Mouse (Mus musculus): Measurements from ENCODE around the gene Clmn. TPM values are rescaled to one million over a fixed set of nuclear protein-coding genes. Genes with fewer than 3 reads are reported as not detected.

Gene Clmn
- polyA plus RNA-seq, 1 experiment from 2014 or later: 1.2 TPM

DNA sequence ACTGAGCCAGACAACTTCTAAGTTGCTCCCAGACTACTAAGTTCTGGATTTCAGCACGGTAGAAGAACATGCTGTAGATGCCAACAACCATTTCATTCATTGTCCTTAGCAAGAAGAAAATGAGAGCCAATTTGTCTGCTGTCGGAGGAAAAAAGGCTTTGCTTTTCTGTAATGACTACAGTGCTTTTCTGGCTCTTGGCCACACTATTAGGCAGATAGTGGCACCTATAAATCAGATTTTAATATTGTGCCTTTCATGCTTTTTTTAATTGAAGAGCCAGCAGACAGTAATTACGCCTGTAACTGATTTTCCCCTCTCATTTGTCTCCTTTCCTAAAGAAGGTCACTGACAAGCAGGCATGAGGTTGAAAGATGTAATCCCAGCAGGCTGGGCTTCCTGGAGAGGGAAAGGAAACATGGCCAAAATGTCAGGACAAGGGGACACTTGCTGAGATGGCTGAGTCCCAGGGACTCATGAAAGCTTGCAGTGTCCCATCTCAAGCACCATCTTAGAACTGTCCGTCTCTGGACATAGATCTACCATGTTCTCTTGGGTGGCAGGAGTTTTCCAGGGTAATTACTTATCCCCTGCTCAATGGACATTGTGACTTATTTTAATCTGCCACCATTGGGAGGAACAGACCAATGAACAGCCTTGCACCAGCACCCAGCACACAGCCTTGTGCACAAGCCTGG lies 58.0 kb downstream of the Clmn start:
- no peak overlapping the region for H3K9ac ChIP-seq (replicated peaks)
- H3K4me3 ChIP-seq: no peak overlapping the region
- no peaks in the 10 kb centered on the region for H3K9me3 ChIP-seq
- H3K27ac ChIP-seq (replicated peaks): no peak overlapping the region
- H3K27me3 ChIP-seq: no peaks in the 10 kb centered on the region
- 47% methylated on average over 4 of the region's 4 CpGs for WGBS
- H3K4me2 ChIP-seq (replicated peaks): no peak overlapping the region
- ATAC-seq (replicated peaks): no peak
- H3K36me3 ChIP-seq: no peaks in the 10 kb centered on the region
- 0 out of 2 replicates have a peak, but pooled peaks cover 5% of the 10 kb centered on the region for H3K4me1 ChIP-seq

DNA sequence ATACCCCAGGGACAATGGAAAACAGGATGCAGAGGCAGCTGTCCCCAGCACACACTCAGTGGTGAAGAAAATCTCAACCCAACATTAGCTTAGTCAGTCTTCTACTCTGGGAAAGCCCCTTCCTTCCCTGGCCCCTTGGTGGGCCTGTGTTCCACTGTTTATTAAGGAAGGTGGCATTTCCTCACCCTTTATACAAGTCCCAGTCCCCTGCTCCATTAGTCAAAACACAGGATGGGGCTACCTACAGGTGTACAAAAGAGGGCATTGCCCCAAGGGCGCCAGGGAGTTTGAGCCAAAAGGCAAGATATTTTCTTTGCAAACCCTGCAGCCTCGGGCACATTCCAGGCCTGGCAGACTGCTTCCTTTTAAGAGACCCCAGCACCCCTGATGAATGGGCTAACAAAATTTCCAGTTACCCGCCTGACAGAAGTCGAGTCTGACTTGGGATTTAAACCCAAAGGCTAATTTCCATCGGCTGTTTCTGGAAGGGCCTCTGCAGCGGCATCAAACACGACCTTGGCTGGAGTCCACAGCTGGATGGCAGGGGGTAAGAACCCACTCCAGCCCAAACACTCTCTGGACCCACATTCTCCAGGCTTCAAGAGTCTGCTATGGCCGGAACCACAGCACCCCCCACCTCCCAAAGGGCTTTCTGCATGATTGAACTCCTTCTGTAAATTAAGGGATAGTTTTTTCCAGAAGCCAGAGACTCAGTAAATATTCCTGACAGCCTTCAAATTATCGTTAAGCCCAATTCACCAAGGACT lies 63.2 kb downstream of the Clmn start:
- no peak overlapping the region for H3K9ac ChIP-seq (replicated peaks)
- H3K36me3 ChIP-seq: peaks cover 6% of the 10 kb centered on the region; the same call in 1 of the 2 replicates
- no peak overlapping the region for H3K4me2 ChIP-seq (replicated peaks)
- H3K4me1 ChIP-seq: 0 out of 2 replicates have a peak, but pooled peaks cover 13% of the 10 kb centered on the region
- H3K27me3 ChIP-seq: no peaks in the 10 kb centered on the region
- WGBS: 35% methylated on average over 9 of the region's 9 CpGs
- H3K4me3 ChIP-seq: no peak overlapping the region
- H3K27ac ChIP-seq (replicated peaks): no peak overlapping the region
- no peak for ATAC-seq (replicated peaks)
- no peaks in the 10 kb centered on the region for H3K9me3 ChIP-seq

DNA sequence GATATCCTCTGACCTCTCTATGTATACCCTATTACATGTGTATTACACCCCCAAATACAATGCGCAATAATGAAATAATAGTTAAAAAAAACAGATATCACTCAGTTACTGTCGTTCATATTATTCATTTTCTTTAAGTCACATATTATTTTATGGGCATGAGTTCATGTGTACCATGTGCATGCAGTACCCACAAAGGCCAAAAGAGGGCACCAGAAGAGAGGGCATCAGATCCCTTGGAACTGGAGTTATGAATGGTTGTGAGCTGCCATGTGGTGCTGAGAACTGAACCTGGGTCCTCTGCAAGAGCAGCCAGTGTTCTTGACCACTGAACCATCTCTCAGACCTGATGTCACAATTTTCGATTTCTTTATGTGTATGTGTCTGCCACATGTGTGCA lies 65.5 kb downstream of the Clmn start:
- Histone ChIP-seq H3K36me3 (peaks cover 6% of the 10 kb centered on the region; the same call in 1 of the 2 replicates), H3K27me3 (no peaks in the 10 kb centered on the region), H3K4me3 (no peak overlapping the region), H3K27ac (replicated peaks) (no peak overlapping the region), H3K9ac (replicated peaks) (no peak overlapping the region), H3K4me1 (0 out of 2 replicates have a peak, but pooled peaks cover 16% of the 10 kb centered on the region), H3K9me3 (no peaks in the 10 kb centered on the region), H3K4me2 (replicated peaks) (no peak overlapping the region)
- no peak for ATAC-seq (replicated peaks)
- 94% methylated on average over 3 of the region's 3 CpGs for WGBS

DNA sequence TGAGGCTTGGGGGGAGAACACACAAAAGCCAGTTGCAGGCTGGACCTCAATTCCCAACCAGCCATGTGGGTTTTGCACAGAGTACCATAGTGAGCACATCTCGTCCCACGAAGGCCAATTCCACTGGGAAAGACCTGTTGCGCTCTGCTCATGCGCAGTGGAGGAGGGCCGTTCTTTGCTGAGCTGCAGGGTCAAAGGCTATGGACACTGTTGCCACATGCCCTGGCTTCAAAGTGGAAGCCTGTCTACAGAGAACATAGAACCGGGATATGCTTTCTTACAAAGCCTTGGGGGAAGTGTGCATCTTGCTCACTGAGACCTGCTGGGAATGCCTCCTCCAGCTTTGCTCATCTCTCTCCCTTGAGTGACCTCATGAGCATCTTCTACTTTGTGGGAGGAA lies 67.0 kb downstream of the Clmn start:
- 0 out of 2 replicates have a peak, but pooled peaks cover 16% of the 10 kb centered on the region for H3K4me1 ChIP-seq
- no peak overlapping the region for H3K9ac ChIP-seq (replicated peaks)
- no peak overlapping the region for H3K27ac ChIP-seq (replicated peaks)
- no peak overlapping the region for H3K4me2 ChIP-seq (replicated peaks)
- peaks cover 6% of the 10 kb centered on the region; the same call in 1 of the 2 replicates for H3K36me3 ChIP-seq
- 94% methylated on average over 6 of the region's 6 CpGs for WGBS
- ATAC-seq (replicated peaks): no peak
- H3K4me3 ChIP-seq: no peak overlapping the region
- no peaks in the 10 kb centered on the region for H3K9me3 ChIP-seq
- H3K27me3 ChIP-seq: no peaks in the 10 kb centered on the region

DNA sequence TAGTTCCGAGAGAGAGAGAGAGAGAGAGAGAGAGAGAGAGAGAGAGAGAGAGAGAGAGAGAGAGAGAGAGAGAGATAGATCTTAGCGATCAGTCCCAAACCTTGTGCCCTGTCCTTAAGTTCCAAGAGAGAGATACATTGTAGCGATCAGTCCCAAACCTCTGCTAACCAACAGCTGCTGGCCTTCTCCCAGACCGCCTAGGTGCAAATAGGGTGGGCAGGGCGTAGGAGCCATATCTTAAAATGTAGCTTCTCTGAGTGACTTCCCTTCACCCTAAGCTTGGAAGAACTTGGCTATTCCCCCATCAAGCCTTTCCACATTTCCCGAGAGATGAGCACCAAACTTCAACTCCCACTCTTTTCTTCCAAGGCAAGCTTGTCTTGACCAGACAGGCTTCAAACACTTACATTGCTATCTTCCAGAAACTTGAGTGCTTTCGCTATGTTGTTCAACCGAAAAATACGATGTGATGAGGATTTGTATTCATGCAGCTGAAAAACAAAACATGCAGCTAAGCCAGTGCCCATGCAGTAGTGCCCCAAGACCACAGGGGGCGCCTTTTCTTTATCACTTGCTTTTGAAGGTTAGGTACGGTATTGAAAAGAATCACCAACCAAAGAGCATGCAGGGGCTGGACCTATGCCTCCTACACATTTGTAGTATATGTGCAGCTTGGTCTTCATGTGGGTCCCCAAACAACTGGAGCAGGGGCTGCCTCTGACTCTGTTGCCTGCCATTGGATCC lies 68.1 kb downstream of the Clmn start:
- WGBS: 92% methylated on average over 11 of the region's 11 CpGs
- H3K4me1 ChIP-seq: 0 out of 2 replicates have a peak, but pooled peaks cover 11% of the 10 kb centered on the region
- no peak overlapping the region for H3K27ac ChIP-seq (replicated peaks)
- H3K36me3 ChIP-seq: peaks cover 6% of the 10 kb centered on the region; the same call in 1 of the 2 replicates
- H3K9ac ChIP-seq (replicated peaks): no peak overlapping the region
- H3K4me3 ChIP-seq: no peak overlapping the region
- H3K4me2 ChIP-seq (replicated peaks): no peak overlapping the region
- no peak for ATAC-seq (replicated peaks)
- H3K27me3 ChIP-seq: no peaks in the 10 kb centered on the region
- H3K9me3 ChIP-seq: no peaks in the 10 kb centered on the region

DNA sequence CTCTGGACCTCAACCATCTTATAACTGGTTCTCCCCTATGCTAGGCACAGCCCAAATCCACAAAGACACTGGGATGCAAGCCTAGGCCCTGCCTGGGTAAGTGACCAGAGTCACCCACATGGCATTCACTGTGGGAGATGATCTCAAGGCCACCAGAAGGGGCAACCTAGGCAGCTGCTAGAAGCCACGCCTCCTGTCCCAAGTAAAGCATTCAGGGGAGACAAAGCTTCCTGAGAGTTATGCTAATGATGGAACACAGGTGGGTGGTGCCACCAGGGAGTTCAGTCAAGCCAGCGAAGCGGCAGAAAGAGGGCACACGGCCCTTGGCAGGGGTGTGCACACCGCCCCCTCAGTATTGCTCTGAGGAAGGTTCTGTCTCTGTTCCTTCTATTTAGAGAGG lies 69.9 kb downstream of the Clmn start:
- WGBS: 34% methylated on average over 5 of the region's 5 CpGs
- no peak overlapping the region for H3K4me3 ChIP-seq
- no peak overlapping the region for H3K4me2 ChIP-seq (replicated peaks)
- no peak for ATAC-seq (replicated peaks)
- no peak overlapping the region for H3K9ac ChIP-seq (replicated peaks)
- 0 out of 2 replicates have a peak, but pooled peaks cover 3% of the 10 kb centered on the region for H3K4me1 ChIP-seq
- peaks cover 6% of the 10 kb centered on the region; the same call in 1 of the 2 replicates for H3K36me3 ChIP-seq
- no peaks in the 10 kb centered on the region for H3K9me3 ChIP-seq
- H3K27ac ChIP-seq (replicated peaks): no peak overlapping the region
- H3K27me3 ChIP-seq: no peaks in the 10 kb centered on the region

DNA sequence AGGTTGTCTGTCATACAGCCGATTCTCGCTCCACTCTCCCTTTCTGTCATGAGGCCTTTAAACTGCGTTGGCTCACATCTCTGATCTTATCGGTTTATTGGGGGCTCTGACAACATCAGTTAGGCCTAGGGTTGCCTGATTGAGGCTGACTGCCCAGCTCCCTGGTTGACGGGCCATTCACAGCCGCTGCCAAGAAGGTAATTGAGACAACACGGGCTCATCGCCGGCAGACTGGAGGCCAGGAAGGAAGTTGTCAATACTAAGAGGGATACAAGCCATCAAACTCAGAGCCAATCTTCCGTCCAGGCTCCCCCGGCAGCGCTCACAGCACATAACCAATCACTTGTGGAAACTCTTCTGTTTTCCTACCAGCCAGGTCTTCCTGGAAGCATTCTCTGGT lies 71.4 kb downstream of the Clmn start:
- Histone ChIP-seq H3K4me3 (no peak overlapping the region), H3K36me3 (peaks cover 2% of the 10 kb centered on the region; the same call in 1 of the 2 replicates), H3K4me2 (replicated peaks) (no peak overlapping the region), H3K27ac (replicated peaks) (no peak overlapping the region), H3K27me3 (no peaks in the 10 kb centered on the region), H3K9ac (replicated peaks) (no peak overlapping the region), H3K9me3 (no peaks in the 10 kb centered on the region), H3K4me1 (0 out of 2 replicates have a peak, but pooled peaks cover 3% of the 10 kb centered on the region)
- no peak for ATAC-seq (replicated peaks)
- 77% methylated on average over 12 of the region's 12 CpGs for WGBS

DNA sequence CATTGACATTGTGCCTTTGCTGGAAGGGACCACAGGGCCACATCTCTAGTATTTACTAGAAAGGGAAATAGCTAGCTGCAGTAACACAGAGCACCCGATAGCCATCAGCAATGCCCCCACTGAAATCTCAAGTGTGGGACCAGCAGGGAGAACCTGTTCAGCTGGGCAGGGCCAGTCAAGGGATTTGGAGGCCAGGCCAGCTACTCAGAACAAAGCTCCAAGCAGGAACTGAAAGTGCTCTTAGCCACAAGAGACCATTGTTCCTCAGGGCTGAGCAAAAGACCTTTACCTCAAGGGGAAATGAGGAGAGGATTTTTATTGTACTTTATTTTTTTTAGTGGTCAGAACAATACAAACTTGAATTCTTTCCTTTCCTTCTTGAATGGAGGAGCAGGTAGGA lies 87.3 kb downstream of the Clmn start:
- Histone ChIP-seq H3K4me1 (no peaks in the 10 kb centered on the region), H3K36me3 (no peaks in the 10 kb centered on the region), H3K27ac (replicated peaks) (no peak overlapping the region), H3K9ac (replicated peaks) (no peak overlapping the region), H3K4me2 (replicated peaks) (no peak overlapping the region), H3K9me3 (no peaks in the 10 kb centered on the region), H3K27me3 (no peaks in the 10 kb centered on the region), H3K4me3 (no peak overlapping the region)
- no peak for ATAC-seq (replicated peaks)
- 87% methylated on average over 1 of the region's 1 CpGs for WGBS

DNA sequence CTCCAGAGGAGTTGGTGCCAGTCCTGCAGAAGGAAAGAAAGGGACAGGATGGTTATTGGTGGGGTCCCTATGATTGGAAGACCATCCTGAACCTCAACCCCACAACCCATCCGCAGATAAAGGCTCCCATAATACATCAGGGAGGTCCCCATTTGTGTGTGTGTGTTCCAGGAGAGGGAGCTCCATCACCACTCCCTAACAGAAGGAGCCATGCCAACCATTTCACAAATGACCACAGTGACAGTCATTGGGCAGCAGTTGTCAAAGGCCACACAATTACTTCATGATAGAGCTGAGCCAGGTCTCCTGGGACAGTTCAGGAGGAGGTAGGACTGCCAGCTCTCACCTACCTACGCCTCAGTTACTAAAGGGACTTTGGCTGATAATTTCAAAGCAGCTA lies 92.9 kb downstream of the Clmn start:
- Histone ChIP-seq H3K4me2 (replicated peaks) (no peak overlapping the region), H3K9me3 (no peaks in the 10 kb centered on the region), H3K9ac (replicated peaks) (no peak overlapping the region), H3K36me3 (no peaks in the 10 kb centered on the region), H3K27me3 (no peaks in the 10 kb centered on the region), H3K4me3 (no peak overlapping the region), H3K4me1 (0 out of 2 replicates have a peak, but pooled peaks cover 9% of the 10 kb centered on the region), H3K27ac (replicated peaks) (no peak overlapping the region)
- ATAC-seq (replicated peaks): no peak
- WGBS: 84% methylated on average over 2 of the region's 2 CpGs

DNA sequence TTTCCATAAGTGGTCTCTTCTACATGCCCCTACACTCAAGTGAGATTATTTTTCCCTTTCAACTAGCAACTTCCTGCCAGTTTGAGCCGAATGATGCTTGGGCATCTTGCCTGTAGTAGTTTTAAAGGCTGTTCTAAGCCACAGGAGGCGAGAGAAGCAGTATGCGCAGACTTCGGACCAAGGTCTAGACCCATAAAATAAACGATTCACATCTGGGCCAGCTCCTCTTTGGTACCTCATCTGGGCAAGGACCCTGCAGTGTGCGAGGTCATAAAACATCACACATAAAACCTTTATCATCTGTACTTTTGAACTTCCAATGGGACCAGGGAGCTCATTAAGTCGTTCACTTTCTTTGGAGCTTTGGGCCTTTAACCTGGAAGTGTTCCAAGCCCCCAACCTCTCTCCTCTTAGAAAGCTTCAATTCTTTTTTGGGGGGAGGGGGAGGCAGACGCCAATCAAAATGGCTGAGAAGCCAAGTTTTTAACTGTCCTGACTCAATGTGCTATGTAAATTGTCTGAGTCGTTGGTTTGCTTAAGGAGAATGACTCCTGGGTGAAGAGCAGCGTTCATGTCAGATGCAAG lies 95.6 kb downstream of the Clmn start:
- no peak for ATAC-seq (replicated peaks)
- no peak overlapping the region for H3K4me3 ChIP-seq
- H3K27ac ChIP-seq (replicated peaks): no peak overlapping the region
- H3K9ac ChIP-seq (replicated peaks): no peak overlapping the region
- WGBS: 44% methylated on average over 10 of the region's 10 CpGs
- no peaks in the 10 kb centered on the region for H3K9me3 ChIP-seq
- H3K36me3 ChIP-seq: no peaks in the 10 kb centered on the region
- H3K4me1 ChIP-seq: 0 out of 2 replicates have a peak, but pooled peaks cover 9% of the 10 kb centered on the region
- no peak overlapping the region for H3K4me2 ChIP-seq (replicated peaks)
- H3K27me3 ChIP-seq: no peaks in the 10 kb centered on the region

DNA sequence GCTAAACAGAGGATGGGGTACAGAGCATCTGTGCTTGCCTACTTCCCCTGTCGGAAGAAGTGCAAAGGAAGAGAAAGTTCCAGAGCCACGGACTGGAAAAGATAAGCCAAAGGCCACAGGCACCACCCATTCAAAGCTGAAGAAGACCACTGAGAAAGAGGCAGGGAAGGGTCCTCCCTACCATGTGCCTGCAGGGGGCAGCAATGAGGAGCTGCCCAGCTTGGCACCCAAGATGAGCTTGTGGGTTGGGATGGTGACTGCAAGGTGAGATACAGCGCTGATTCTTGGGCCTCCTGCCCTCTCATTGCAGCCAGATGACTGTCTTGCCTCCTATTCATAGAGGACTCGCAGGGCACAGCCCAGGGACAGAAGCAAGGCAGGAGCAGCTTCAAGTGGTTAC lies 97.7 kb downstream of the Clmn start:
- Histone ChIP-seq H3K9me3 (no peaks in the 10 kb centered on the region), H3K4me2 (replicated peaks) (no peak overlapping the region), H3K36me3 (no peaks in the 10 kb centered on the region), H3K4me1 (0 out of 2 replicates have a peak, but pooled peaks cover 9% of the 10 kb centered on the region), H3K9ac (replicated peaks) (no peak overlapping the region), H3K4me3 (no peak overlapping the region), H3K27me3 (no peaks in the 10 kb centered on the region), H3K27ac (replicated peaks) (no peak overlapping the region)
- ATAC-seq (replicated peaks): no peak
- 86% methylated on average over 4 of the region's 4 CpGs for WGBS
